Mouse (Mus musculus) intestine, postnatal 0 days (tissue): ENCODE data around the gene Plekhm2. TPM values are rescaled to one million over a fixed set of nuclear protein-coding genes. Genes with fewer than 3 reads are reported as not detected.

Experiments used
- ATAC-seq: fragments of 200-750 bp; cut with Nextera tagmentation; 2 replicates; pipeline ENCODE4 v1.8.0; 2017; ENCODE audit warnings: mild to moderate bottlenecking, moderate TSS enrichment, moderate library complexity
- H3K27ac ChIP-seq: fragments of 300-500 bp; sonication (generic); 2 replicates; pipeline ENCODE4 v1.5.1; 2014; ENCODE audit warnings: mild to moderate bottlenecking, low read depth, low read length, moderate library complexity
- H3K27me3 ChIP-seq: fragments of 300-500 bp; sonication (generic); replicated peaks from 2 replicates; pipeline ENCODE4 v1.6.1; 2014; ENCODE audit warnings: low read length, mixed read lengths; ENCODE audit not compliant: control insufficient read depth, insufficient read depth
- H3K36me3 ChIP-seq: fragments of 300-500 bp; sonication (generic); 2 replicates; pipeline ENCODE4 v1.6.1; 2014; ENCODE audit warnings: mild to moderate bottlenecking, moderate library complexity; ENCODE audit not compliant: control insufficient read depth, insufficient read depth
- H3K4me1 ChIP-seq: fragments of 300-500 bp; sonication (generic); replicated peaks from 2 replicates; pipeline ENCODE4 v1.6.1; 2014; ENCODE audit warnings: antibody characterized with exemption, low read length, mixed read lengths; ENCODE audit not compliant: control insufficient read depth, insufficient read depth
- H3K4me2 ChIP-seq: fragments of 300-500 bp; sonication (generic); replicated peaks from 2 replicates; pipeline ENCODE4 v1.6.1; 2014; ENCODE audit warnings: low read depth, mild to moderate bottlenecking, moderate library complexity
- H3K4me3 ChIP-seq: fragments of 300-500 bp; sonication (generic); 2 replicates; pipeline ENCODE4 v1.5.1; 2014; ENCODE audit warnings: low read depth, low read length
- H3K9ac ChIP-seq: fragments of 300-500 bp; sonication (generic); 2 replicates; pipeline ENCODE4 v1.6.1; 2014; ENCODE audit warnings: mild to moderate bottlenecking, low read depth, low read length
- H3K9me3 ChIP-seq: fragments of 300-500 bp; sonication (generic); 2 replicates; pipeline ENCODE4 v1.6.1; 2016; ENCODE audit warnings: mixed run types; ENCODE audit not compliant: control insufficient read depth
- CTCF ChIP-seq: sonication (generic); IDR thresholded peaks from 2 replicates; pipeline ENCODE4 v1.5.1; 2016; ENCODE audit warnings: low read depth, mild to moderate bottlenecking, control low read depth, antibody characterized with exemption, moderate library complexity
- WGBS: fragments of 180-500 bp; shearing (Covaris S2); extraction: QIAGEN DNeasy Blood & Tissue Kit; methylation state at CpG from one replicate; pipeline ENCODE4 v1.1.7; 2014; 5-methylcytosine and 5-hydroxymethylcytosine counted together
- polyA plus RNA-seq: library from polyadenylated mRNA; unstranded; fragments of >200 nt; fragmentation: Nextera tagmentation; extraction: Ambion mirVana; gene quantifications from 2 replicates; pipeline ENCODE4 v1.2.1, GENCODE M21; 2015

Plekhm2 gene
- polyA plus RNA-seq: 3.1 and 6.0 TPM in 2 replicates

GRCm38 (mm10) chr4:141664799-141665198 lies at the start of gene Plekhm2:
TSS of gene Plekhm2 (minus strand) at chr4:141664899.
- Histone ChIP-seq H3K9me3 (no peaks in the 10 kb centered on the region), H3K27ac (peak within 1 kb of the TSS; percentile 78), H3K4me3 (peak within 1 kb of the TSS; percentile 65), H3K4me1 (peaks cover 4% of the 10 kb centered on the region; the same call in 1 of the 2 replicates), H3K36me3 (no peaks in the 10 kb centered on the region; the same call in 1 of the 2 replicates), H3K4me2 (peak within 1 kb of the TSS; percentile 78), H3K9ac (peak within 1 kb of the TSS; percentile 91), H3K27me3 (no peaks in the 10 kb centered on the region)
- 69% methylated on average over 8 of the region's 8 CpGs for WGBS
- no peak for TF ChIP-seq CTCF
- ATAC-seq: 0 out of 2 replicates have a peak, but pooled peaks have one; percentile 2

GRCm38 (mm10) chr4:141713598-141714142 lies 49.0 kb upstream of the Plekhm2 start:
- H3K27ac ChIP-seq: no peak overlapping the region
- no peak for ATAC-seq
- no peaks in the 10 kb centered on the region for H3K27me3 ChIP-seq
- H3K9ac ChIP-seq: no peak overlapping the region
- no peak for TF ChIP-seq CTCF
- no peak overlapping the region for H3K4me3 ChIP-seq
- peaks cover 40% of the 10 kb centered on the region for H3K36me3 ChIP-seq
- H3K4me2 ChIP-seq: no peak overlapping the region
- no peaks in the 10 kb centered on the region for H3K9me3 ChIP-seq
- WGBS: 44% methylated on average over 5 of the region's 5 CpGs
- no peaks in the 10 kb centered on the region for H3K4me1 ChIP-seq

GRCm38 (mm10) chr4:141711250-141711649 lies 46.6 kb upstream of the Plekhm2 start:
- H3K27ac ChIP-seq: no peak overlapping the region
- no peak overlapping the region for H3K4me3 ChIP-seq
- peaks cover 64% of the 10 kb centered on the region for H3K36me3 ChIP-seq
- no peaks in the 10 kb centered on the region for H3K9me3 ChIP-seq
- H3K9ac ChIP-seq: no peak overlapping the region; the same call in 1 of the 2 replicates
- H3K4me2 ChIP-seq: no peak overlapping the region
- H3K27me3 ChIP-seq: no peaks in the 10 kb centered on the region
- H3K4me1 ChIP-seq: no peaks in the 10 kb centered on the region
- WGBS: 97% methylated on average over 1 of the region's 1 CpGs
- no peak for TF ChIP-seq CTCF
- no peak for ATAC-seq

- H3K27me3 ChIP-seq: no peaks in the 10 kb centered on the region
- no peaks in the 10 kb centered on the region for H3K4me1 ChIP-seq
- 95% methylated on average over 2 of the region's 2 CpGs for WGBS
- no peak for ATAC-seq
- H3K36me3 ChIP-seq: peaks cover 83% of the 10 kb centered on the region
- H3K9ac ChIP-seq: no peak overlapping the region
- H3K4me3 ChIP-seq: no peak overlapping the region
- H3K9me3 ChIP-seq: no peaks in the 10 kb centered on the region
- H3K27ac ChIP-seq: no peak overlapping the region
- no peak overlapping the region for H3K4me2 ChIP-seq
- no peak for TF ChIP-seq CTCF
These were observed 44.3 kb upstream of the Plekhm2 start for GRCm38 (mm10) chr4:141708971-141709370.

- Histone ChIP-seq H3K9ac (no peak overlapping the region), H3K4me2 (no peak overlapping the region), H3K4me1 (no peaks in the 10 kb centered on the region), H3K36me3 (peaks cover 93% of the 10 kb centered on the region), H3K27me3 (no peaks in the 10 kb centered on the region), H3K27ac (no peak overlapping the region), H3K4me3 (no peak overlapping the region), H3K9me3 (no peaks in the 10 kb centered on the region)
- ATAC-seq: no peak
- TF ChIP-seq CTCF: no peak
- WGBS: 87% methylated on average over 7 of the region's 7 CpGs
These were observed 43.3 kb upstream of the Plekhm2 start for GRCm38 (mm10) chr4:141708005-141708404.

GRCm38 (mm10) chr4:141705331-141705730 lies 40.6 kb upstream of the Plekhm2 start:
- H3K9ac ChIP-seq: no peak overlapping the region
- H3K4me2 ChIP-seq: no peak overlapping the region
- ATAC-seq: no peak
- H3K4me3 ChIP-seq: no peak overlapping the region
- peaks cover 98% of the 10 kb centered on the region for H3K36me3 ChIP-seq
- H3K27me3 ChIP-seq: no peaks in the 10 kb centered on the region
- 78% methylated on average over 4 of the region's 4 CpGs for WGBS
- no peaks in the 10 kb centered on the region for H3K9me3 ChIP-seq
- TF ChIP-seq CTCF: no peak
- H3K4me1 ChIP-seq: no peaks in the 10 kb centered on the region
- no peak overlapping the region for H3K27ac ChIP-seq
